Mouse (Mus musculus): Measurements from ENCODE around the gene Klf11. TPM values are rescaled to one million over a fixed set of nuclear protein-coding genes. Genes with fewer than 3 reads are reported as not detected.

Gene Klf11
- polyA plus RNA-seq, 1 experiment from 2014 or later: 11.2 TPM

GRCm38 (mm10) chr12:24658998-24659397, 7.9 kb downstream of the Klf11 start:
- H3K27me3 ChIP-seq: no peaks in the 10 kb centered on the region
- no peak overlapping the region for H3K27ac ChIP-seq
- peaks cover 72% of the 10 kb centered on the region for H3K36me3 ChIP-seq (ENCODE audit: poor library complexity, severe bottlenecking)
- H3K9ac ChIP-seq: no peak overlapping the region
- H3K9me3 ChIP-seq (replicated peaks): no peaks in the 10 kb centered on the region
- H3K4me2 ChIP-seq: no peak overlapping the region
- H3K4me1 ChIP-seq: peaks cover 16% of the 10 kb centered on the region
- H3K4me3 ChIP-seq: no peak overlapping the region
- ATAC-seq: no peak
- WGBS: 92% methylated on average over 4 of the region's 4 CpGs

GRCm38 (mm10) chr12:24659923-24660322, 8.8 kb downstream of the Klf11 start:
- Histone ChIP-seq H3K27me3 (no peaks in the 10 kb centered on the region), H3K27ac (no peak overlapping the region), H3K4me3 (no peak overlapping the region), H3K36me3 (ENCODE audit: poor library complexity, severe bottlenecking) (peaks cover 63% of the 10 kb centered on the region), H3K4me2 (no peak overlapping the region), H3K9me3 (replicated peaks) (no peaks in the 10 kb centered on the region), H3K9ac (no peak overlapping the region), H3K4me1 (peaks cover 16% of the 10 kb centered on the region)
- WGBS: 91% methylated on average over 9 of the region's 9 CpGs
- ATAC-seq: no peak

GRCm38 (mm10) chr12:24661100-24661499, 10.0 kb downstream of the Klf11 start:
- H3K9me3 ChIP-seq (replicated peaks): no peaks in the 10 kb centered on the region
- peaks cover 51% of the 10 kb centered on the region for H3K36me3 ChIP-seq (ENCODE audit: poor library complexity, severe bottlenecking)
- no peak overlapping the region for H3K9ac ChIP-seq
- H3K27me3 ChIP-seq: no peaks in the 10 kb centered on the region
- H3K4me1 ChIP-seq: peaks cover 13% of the 10 kb centered on the region
- ATAC-seq: no peak
- 88% methylated on average over 4 of the region's 4 CpGs for WGBS
- H3K4me2 ChIP-seq: no peak overlapping the region
- H3K4me3 ChIP-seq: no peak overlapping the region
- no peak overlapping the region for H3K27ac ChIP-seq

GRCm38 (mm10) chr12:24662131-24662530, 11.1 kb downstream of the Klf11 start:
- no peak overlapping the region for H3K27ac ChIP-seq
- ATAC-seq: no peak
- 89% methylated on average over 5 of the region's 5 CpGs for WGBS
- no peak overlapping the region for H3K4me3 ChIP-seq
- H3K4me1 ChIP-seq: peaks cover 3% of the 10 kb centered on the region; the same call in 1 of the 2 replicates
- H3K9ac ChIP-seq: no peak overlapping the region
- H3K9me3 ChIP-seq (replicated peaks): no peaks in the 10 kb centered on the region
- no peaks in the 10 kb centered on the region for H3K27me3 ChIP-seq
- H3K4me2 ChIP-seq: no peak overlapping the region
- peaks cover 42% of the 10 kb centered on the region for H3K36me3 ChIP-seq (ENCODE audit: poor library complexity, severe bottlenecking)

GRCm38 (mm10) chr12:24680096-24680491, 29.0 kb downstream of the Klf11 start:
- H3K4me3 ChIP-seq: peak overlapping the region; percentile 51
- peaks cover 17% of the 10 kb centered on the region for H3K4me1 ChIP-seq
- H3K27ac ChIP-seq: no peak overlapping the region
- peak overlapping the region; percentile 75; the same call in 1 of the 2 replicates for H3K9ac ChIP-seq
- no peaks in the 10 kb centered on the region for H3K36me3 ChIP-seq (ENCODE audit: poor library complexity, severe bottlenecking)
- peaks cover 38% of the 10 kb centered on the region for H3K27me3 ChIP-seq
- H3K4me2 ChIP-seq: peak overlapping the region; percentile 89
- ATAC-seq: no peak
- WGBS: 28% methylated on average over 9 of the region's 9 CpGs
- no peaks in the 10 kb centered on the region for H3K9me3 ChIP-seq (replicated peaks)

GRCm38 (mm10) chr12:24680492-24681285, 29.6 kb downstream of the Klf11 start:
- H3K4me1 ChIP-seq: peaks cover 17% of the 10 kb centered on the region
- peak; percentile 86 for ATAC-seq
- H3K27me3 ChIP-seq: peaks cover 38% of the 10 kb centered on the region
- no peaks in the 10 kb centered on the region for H3K36me3 ChIP-seq (ENCODE audit: poor library complexity, severe bottlenecking)
- H3K27ac ChIP-seq: no peak overlapping the region
- peak overlapping the region; percentile 89 for H3K4me2 ChIP-seq
- no peaks in the 10 kb centered on the region for H3K9me3 ChIP-seq (replicated peaks)
- peak overlapping the region; percentile 51 for H3K4me3 ChIP-seq
- H3K9ac ChIP-seq: peak overlapping the region; percentile 75
- 2% methylated on average over 60 of the region's 61 CpGs for WGBS

- Histone ChIP-seq H3K4me3 (peak within 1 kb of the TSS; percentile 51), H3K27me3 (peaks cover 38% of the 10 kb centered on the region), H3K4me1 (peaks cover 17% of the 10 kb centered on the region), H3K4me2 (peak within 1 kb of the TSS; percentile 89), H3K9ac (peak within 1 kb of the TSS; percentile 75), H3K27ac (no peak within 1 kb of the TSS), H3K9me3 (replicated peaks) (no peaks in the 10 kb centered on the region), H3K36me3 (ENCODE audit: poor library complexity, severe bottlenecking) (no peaks in the 10 kb centered on the region)
- WGBS: 3% methylated on average over 20 of the region's 20 CpGs
- peak; percentile 22 for ATAC-seq
Measured at GRCm38 (mm10) chr12:24681286-24682023, 30.4 kb downstream of the Klf11 start, which contains the start of gene Cys1. TSS of gene Cys1 (minus strand) at chr12:24681813.

- H3K36me3 ChIP-seq (ENCODE audit: poor library complexity, severe bottlenecking): no peaks in the 10 kb centered on the region
- no peak overlapping the region for H3K4me2 ChIP-seq
- H3K4me1 ChIP-seq: peaks cover 17% of the 10 kb centered on the region
- H3K27me3 ChIP-seq: peaks cover 38% of the 10 kb centered on the region
- no peak overlapping the region for H3K27ac ChIP-seq
- no peak overlapping the region for H3K9ac ChIP-seq
- H3K4me3 ChIP-seq: no peak overlapping the region
- H3K9me3 ChIP-seq (replicated peaks): no peaks in the 10 kb centered on the region
- 54% methylated on average over 8 of the region's 8 CpGs for WGBS
- no peak for ATAC-seq
Measured at GRCm38 (mm10) chr12:24682563-24682962, 31.5 kb downstream of the Klf11 start.

GRCm38 (mm10) chr12:24683461-24683860, 32.4 kb downstream of the Klf11 start:
- Histone ChIP-seq H3K4me1 (peaks cover 17% of the 10 kb centered on the region), H3K4me3 (no peak overlapping the region), H3K27me3 (peaks cover 38% of the 10 kb centered on the region), H3K4me2 (no peak overlapping the region), H3K9me3 (replicated peaks) (no peaks in the 10 kb centered on the region), H3K9ac (no peak overlapping the region), H3K27ac (no peak overlapping the region), H3K36me3 (ENCODE audit: poor library complexity, severe bottlenecking) (no peaks in the 10 kb centered on the region)
- ATAC-seq: no peak
- WGBS: 74% methylated on average over 7 of the region's 7 CpGs

GRCm38 (mm10) chr12:24686038-24686695, 35.1 kb downstream of the Klf11 start:
- Histone ChIP-seq H3K9me3 (replicated peaks) (no peaks in the 10 kb centered on the region), H3K4me1 (peaks cover 9% of the 10 kb centered on the region), H3K4me3 (no peak overlapping the region), H3K27ac (no peak overlapping the region), H3K4me2 (no peak overlapping the region), H3K9ac (no peak overlapping the region), H3K27me3 (peaks cover 25% of the 10 kb centered on the region), H3K36me3 (ENCODE audit: poor library complexity, severe bottlenecking) (no peaks in the 10 kb centered on the region)
- WGBS: 86% methylated on average over 6 of the region's 6 CpGs
- no peak for ATAC-seq

- peaks cover 2% of the 10 kb centered on the region; the same call in 1 of the 2 replicates for H3K4me1 ChIP-seq
- no peak overlapping the region for H3K4me3 ChIP-seq
- H3K27me3 ChIP-seq: peaks cover 19% of the 10 kb centered on the region
- WGBS: 80% methylated on average over 11 of the region's 11 CpGs
- no peak overlapping the region for H3K4me2 ChIP-seq
- H3K9me3 ChIP-seq (replicated peaks): no peaks in the 10 kb centered on the region
- no peak overlapping the region for H3K27ac ChIP-seq
- ATAC-seq: no peak
- H3K9ac ChIP-seq: no peak overlapping the region
- no peaks in the 10 kb centered on the region for H3K36me3 ChIP-seq (ENCODE audit: poor library complexity, severe bottlenecking)
Measured at GRCm38 (mm10) chr12:24686696-24687346, 35.7 kb downstream of the Klf11 start.

Measured in forebrain, embryonic 13.5 days (tissue).